Mouse (Mus musculus) hematopoietic stem cell, adult 5-6 weeks (primary cell): ENCODE measurements around the gene Isg20l2. TPM values are rescaled to one million over a fixed set of nuclear protein-coding genes. Genes with fewer than 3 reads are reported as not detected.
A peak's percentile ranks its signal among the peaks of the same experiment; 100 is the strongest.

Experiments
- ATAC-seq, 2 experiments: fragments of 125-278 bp in 1 of 2; replicated peaks in 1 of 2; 2 replicates each; pipeline ENCODE4 v1.8.0; 2016 to 2017; ENCODE audit warnings: inconsistent platforms in 2 of 2, mild to moderate bottlenecking in 2 of 2, moderate number of reproducible peaks in 2 of 2, low read depth in 1 of 2, moderate TSS enrichment in 1 of 2; ENCODE audit not compliant: low FRiP score in 2 of 2, poor library complexity in 2 of 2, severe bottlenecking in 2 of 2, insufficient read depth in 1 of 2, low TSS enrichment in 1 of 2
- total RNA-seq: library from RNA; stranded (forward); fragments of 172-1452, 232-1000 nt; gene quantifications from 2 replicates; pipeline ENCODE4 v1.2.3, GENCODE M21; 2017

Isg20l2 gene
- total RNA-seq, 1 experiment from 2014 or later: 61.4 TPM

DNA sequence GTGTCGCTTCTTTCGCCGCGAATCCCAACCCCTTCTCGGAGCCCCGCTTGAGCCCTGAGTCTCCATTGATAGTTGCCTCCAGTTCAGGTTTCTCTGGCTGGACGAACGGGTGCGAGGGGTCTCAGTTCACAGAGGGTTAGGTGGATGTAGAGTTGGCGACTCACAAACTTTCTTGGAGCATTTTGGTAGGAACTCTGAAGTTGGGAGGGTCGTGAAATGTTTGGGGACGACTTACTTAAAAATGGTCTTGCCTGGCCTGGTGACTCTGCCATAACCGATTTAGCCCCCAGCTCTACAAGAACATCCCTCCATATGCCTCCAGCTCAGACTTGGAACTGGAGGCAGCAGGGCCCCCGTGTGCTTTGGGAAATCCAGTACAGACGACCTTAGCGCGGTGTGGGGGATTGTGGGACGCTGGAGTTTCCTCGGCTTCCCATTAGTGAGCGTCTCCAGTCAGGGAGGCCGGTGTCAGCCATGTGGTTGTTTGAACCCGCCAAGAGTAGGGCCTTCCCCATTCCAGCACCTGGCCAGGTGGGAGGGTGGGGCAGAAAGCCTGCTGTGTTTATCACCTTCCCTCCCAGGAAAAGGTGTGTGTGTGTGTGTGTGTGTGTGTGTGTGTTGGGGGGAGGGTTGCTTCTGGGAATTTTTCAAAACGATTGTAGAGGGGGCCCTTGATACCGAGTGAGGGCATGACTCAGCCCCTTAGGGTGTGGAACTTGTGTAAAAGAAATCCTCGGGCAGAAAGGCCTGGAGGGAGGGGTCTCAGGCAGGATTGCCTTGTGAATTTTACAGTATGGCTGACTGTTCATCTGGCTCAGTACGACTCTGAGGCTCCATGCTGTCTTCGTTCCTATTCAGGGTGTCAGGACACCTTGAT, 22.9 kb upstream of the Isg20l2 start:
- no peak for ATAC-seq

- ATAC-seq: no peak
Observed at GRCm38 (mm10) chr3:87907906-87908305, 22.2 kb upstream of the Isg20l2 start.

DNA sequence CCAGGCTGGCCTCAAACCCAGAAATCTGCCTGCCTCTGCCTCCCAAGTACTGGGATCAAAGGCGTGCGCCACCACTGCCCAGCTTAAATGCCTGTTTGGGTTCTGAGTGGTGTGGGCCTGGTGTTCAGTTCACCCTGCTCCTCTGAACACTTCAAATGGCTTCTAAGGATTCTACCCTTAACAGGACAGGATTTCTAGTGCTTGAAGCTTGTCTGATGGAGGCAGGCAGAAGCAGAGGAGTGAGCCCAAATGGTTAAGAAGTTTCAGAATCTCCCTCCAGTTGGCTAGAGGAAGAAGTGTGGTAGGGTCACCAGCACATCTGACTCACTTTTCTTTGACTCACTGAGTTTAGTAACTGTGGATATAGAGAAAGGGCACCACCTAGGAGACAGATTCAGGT, 20.7 kb upstream of the Isg20l2 start:
- no peak for ATAC-seq

DNA sequence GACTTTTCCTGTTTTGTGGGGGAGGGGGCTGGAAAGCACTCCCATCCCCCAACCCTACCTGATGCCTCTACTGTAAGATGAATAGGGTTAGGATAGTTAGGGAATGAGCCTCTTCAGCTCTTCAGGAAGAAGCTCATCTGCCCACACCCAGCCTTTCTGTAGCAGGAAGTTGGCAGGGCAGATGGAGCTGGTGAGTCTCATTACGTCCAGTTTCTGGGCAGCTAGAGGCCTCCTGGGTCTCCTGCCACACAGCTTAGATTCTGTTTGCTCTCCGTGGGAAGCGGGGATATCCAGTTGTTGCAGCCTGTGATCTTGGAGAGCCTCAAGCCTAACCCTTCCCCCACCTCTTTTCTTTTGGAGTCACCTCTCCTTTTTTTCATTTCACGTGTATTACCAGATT, 20.2 kb upstream of the Isg20l2 start:
- no peak for ATAC-seq

DNA sequence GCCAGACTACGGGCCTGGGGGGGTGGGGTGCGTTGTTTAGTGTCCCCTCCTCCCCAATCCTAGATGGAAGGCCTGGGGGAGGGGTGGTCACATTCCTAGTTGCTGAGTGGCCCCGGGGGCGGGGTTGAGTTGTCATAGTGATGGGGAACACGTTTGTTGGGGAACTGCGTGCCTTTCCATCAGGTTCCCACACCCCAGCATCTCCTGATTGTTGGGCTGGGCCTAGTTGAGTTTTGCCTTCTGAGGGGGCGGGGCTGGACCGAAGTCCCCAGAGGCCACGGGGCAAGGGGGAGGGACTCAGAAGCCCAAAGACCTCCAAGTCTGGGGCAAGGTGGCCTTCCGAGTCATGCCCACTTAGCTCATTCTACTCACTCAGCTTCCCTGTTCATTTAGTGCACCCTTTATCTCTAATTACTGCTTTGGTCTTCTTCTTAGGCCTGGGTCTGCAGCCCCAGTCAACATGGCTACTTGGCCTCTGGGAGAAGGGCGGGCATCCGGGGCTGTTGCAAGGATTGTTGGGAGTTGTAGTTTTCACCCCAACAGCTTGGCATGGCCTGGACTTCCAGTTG, 19.5 kb upstream of the Isg20l2 start:
- peak; percentile 20 to 25; a peak in 1 of 4 replicates for ATAC-seq

GRCm38 (mm10) chr3:87913491-87913890, 16.6 kb upstream of the Isg20l2 start:
- ATAC-seq: no peak

DNA sequence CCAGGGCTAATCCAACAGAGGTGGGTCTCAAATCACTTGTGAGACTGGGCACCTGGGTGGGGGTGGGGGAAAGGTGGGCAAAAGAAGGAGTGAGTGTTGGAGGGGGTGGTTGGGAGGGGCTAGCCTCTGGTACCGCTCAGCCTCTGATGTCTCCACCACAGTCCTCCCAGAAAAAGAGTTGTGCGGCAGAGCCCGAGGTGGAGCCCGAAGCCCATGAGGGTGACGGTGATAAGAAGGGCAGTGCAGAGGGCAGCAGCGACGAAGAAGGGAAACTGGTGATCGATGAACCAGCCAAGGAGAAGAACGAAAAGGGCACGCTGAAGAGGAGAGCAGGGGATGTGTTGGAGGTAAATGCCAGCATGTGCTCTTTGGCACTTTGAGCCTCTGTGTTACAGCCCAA, 16.2 kb upstream of the Isg20l2 start:
- no peak for ATAC-seq

GRCm38 (mm10) chr3:87916990-87917389, 13.1 kb upstream of the Isg20l2 start:
- ATAC-seq: no peak

DNA sequence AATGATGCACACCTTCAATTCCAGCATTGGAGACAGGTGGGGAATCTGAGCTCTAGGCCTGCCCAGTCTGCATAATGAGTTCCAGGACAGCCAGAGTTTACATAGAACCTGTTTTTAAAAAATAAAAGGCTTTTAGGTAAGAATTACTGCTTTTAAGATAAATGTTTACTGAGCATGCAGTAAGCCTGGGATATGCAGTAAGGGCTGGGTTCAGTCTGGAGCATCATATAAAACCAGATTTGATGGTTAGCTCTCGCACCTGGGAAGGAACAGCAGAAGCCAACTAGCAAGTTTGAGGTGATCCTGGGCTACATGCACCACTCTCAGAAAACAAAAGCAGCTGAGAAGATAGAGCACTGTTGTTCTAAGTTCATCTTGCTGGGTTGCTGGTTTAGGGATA, 11.6 kb upstream of the Isg20l2 start:
- ATAC-seq: no peak

GRCm38 (mm10) chr3:87919336-87920108, 10.6 kb upstream of the Isg20l2 start, which contains the start of gene Mrpl24:
Mrpl24 (plus strand) TSS chr3:87919506.
- ATAC-seq: peak; percentile 81 to 85

GRCm38 (mm10) chr3:87920270-87920943, 9.7 kb upstream of the Isg20l2 start:
- no peak for ATAC-seq

- ATAC-seq: no peak
Observed at GRCm38 (mm10) chr3:87924996-87925395, 5.1 kb upstream of the Isg20l2 start.

DNA sequence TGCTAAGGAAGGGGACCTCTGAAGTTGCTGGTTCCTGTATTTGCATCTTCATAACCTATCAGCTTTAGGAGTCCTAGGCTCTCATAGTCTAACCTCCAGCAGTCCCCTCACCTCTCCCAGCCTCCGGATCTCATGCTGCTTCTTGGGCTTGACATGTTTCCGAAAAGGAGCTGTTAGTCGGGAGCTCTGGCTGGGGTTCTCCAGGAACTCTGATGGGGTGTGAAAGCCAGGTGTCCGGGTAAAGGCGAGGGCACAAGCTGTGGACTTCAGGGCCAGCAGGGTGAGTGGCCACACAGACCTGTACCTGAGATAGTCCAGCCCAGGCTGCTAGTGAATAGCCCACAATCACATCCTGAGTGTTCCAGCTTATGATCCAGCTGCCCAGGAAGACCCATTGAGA, 2.7 kb upstream of the Isg20l2 start:
- no peak for ATAC-seq

- ATAC-seq: peak in 1 of 2 experiments; percentile 25; a peak in 1 of 4 replicates
Observed at GRCm38 (mm10) chr3:87929341-87930077, 605 bp upstream of the Isg20l2 start.

GRCm38 (mm10) chr3:87934026-87934425, 3.9 kb downstream of the Isg20l2 start:
- no peak for ATAC-seq

DNA sequence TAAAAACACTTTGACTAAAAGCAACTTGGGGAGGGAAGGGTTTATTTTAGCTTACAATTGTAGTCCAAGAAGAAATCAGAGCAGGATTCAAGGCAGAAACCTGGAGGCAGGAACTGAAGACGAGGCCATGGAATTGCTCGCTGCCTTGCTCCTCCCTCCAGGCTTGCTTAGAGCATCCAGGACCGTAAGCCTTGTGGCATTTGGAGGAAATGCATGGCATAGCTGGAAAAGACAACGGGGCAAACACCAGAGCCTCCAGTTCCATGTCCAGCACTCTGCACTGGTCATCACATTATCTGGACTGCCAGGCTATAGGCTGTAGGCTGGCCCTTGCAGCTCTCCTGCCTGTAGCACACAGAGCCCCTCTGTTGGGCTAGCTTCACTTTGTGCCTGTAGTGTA, 4.4 kb downstream of the Isg20l2 start:
- ATAC-seq: no peak

- no peak for ATAC-seq
Observed at GRCm38 (mm10) chr3:87935201-87935600, 5.1 kb downstream of the Isg20l2 start.
